Mouse (Mus musculus) stomach, embryonic 16.5 days (tissue): ENCODE measurements around the gene Ccn1. TPM values are rescaled to one million over a fixed set of nuclear protein-coding genes. Genes with fewer than 3 reads are reported as not detected.
A peak's percentile ranks its signal among the peaks of the same experiment; 100 is the strongest.

Source experiments
- ATAC-seq: fragments of 200-750 bp; cut with Nextera tagmentation; 2 replicates; pipeline ENCODE4 v1.8.0; 2017; ENCODE audit warnings: moderate number of reproducible peaks, moderate TSS enrichment; ENCODE audit not compliant: insufficient read depth, low FRiP score
- H3K27ac ChIP-seq: fragments of 300-500 bp; sonication (generic); 2 replicates; pipeline ENCODE4 v1.5.1; 2014; ENCODE audit warnings: low read length
- H3K27me3 ChIP-seq: fragments of 300-500 bp; sonication (generic); 2 replicates; pipeline ENCODE4 v1.6.1; 2014; ENCODE audit warnings: low read length, control low read depth, mixed read lengths; ENCODE audit not compliant: control insufficient read depth, insufficient read depth
- H3K36me3 ChIP-seq: fragments of 300-500 bp; sonication (generic); 2 replicates; pipeline ENCODE4 v1.6.1; 2014; ENCODE audit warnings: low read length; ENCODE audit not compliant: control insufficient read depth, insufficient read depth
- H3K4me1 ChIP-seq: fragments of 300-500 bp; sonication (generic); 2 replicates; pipeline ENCODE4 v1.6.1; 2014; ENCODE audit warnings: low read length, control low read depth, mixed read lengths; ENCODE audit not compliant: control insufficient read depth, insufficient read depth
- H3K4me2 ChIP-seq: fragments of 300-500 bp; sonication (generic); 2 replicates; pipeline ENCODE4 v1.6.1; 2014; ENCODE audit warnings: low read depth, low read length, mixed read lengths
- H3K4me3 ChIP-seq: fragments of 300-500 bp; sonication (generic); replicated peaks from 2 replicates; pipeline ENCODE4 v1.5.1; 2014; ENCODE audit warnings: mild to moderate bottlenecking, low read length
- H3K9ac ChIP-seq: fragments of 300-500 bp; sonication (generic); 2 replicates; pipeline ENCODE4 v1.6.1; 2014; ENCODE audit warnings: low read length
- H3K9me3 ChIP-seq: fragments of 300-500 bp; sonication (generic); replicated peaks from 2 replicates; pipeline ENCODE4 v1.6.1; 2016; ENCODE audit warnings: low read length, control low read depth; ENCODE audit not compliant: control insufficient read depth
- WGBS: fragments of 180-500 bp; shearing (Covaris S2); extraction: QIAGEN DNeasy Blood & Tissue Kit; methylation state at CpG from one replicate; pipeline ENCODE4 v1.1.7; 2014; 5-methylcytosine and 5-hydroxymethylcytosine counted together
- polyA plus RNA-seq: library from polyadenylated mRNA; unstranded; fragments of >200 nt; fragmentation: Nextera tagmentation; extraction: Ambion mirVana; gene quantifications from 2 replicates; pipeline ENCODE4 v1.2.1, GENCODE M21; 2015

Gene Ccn1
- polyA plus RNA-seq, 1 experiment from 2014 or later = 52.6 TPM

DNA sequence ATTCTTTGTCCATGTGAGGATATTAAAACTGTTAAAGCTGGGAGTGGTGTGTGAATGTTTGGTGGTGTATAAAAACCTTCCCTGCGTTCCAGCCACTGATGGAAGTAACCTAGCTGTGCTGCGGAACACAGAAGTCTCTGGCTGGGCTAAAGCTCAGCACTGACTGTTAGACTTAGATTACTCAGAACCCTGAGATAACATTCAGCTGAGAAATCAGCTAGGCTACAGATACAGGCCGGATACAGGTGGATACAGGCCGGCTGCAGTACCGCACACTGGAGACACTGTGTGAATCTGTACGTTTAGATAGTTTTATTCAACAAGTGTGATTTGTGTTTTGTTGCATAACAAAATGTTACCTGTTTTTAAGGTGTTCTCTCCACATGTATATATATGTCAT lies 49.0 kb downstream of the Ccn1 start:
- no peak overlapping the region for H3K4me3 ChIP-seq
- peaks cover 14% of the 10 kb centered on the region; the same call in 1 of the 2 replicates for H3K36me3 ChIP-seq
- H3K27ac ChIP-seq = 0 out of 2 replicates have a peak overlapping the region, but pooled peaks have one; percentile 10
- no peaks in the 10 kb centered on the region for H3K9me3 ChIP-seq
- no peaks in the 10 kb centered on the region for H3K27me3 ChIP-seq
- peaks cover 20% of the 10 kb centered on the region for H3K4me1 ChIP-seq
- peak; percentile 81; the same call in 1 of the 2 replicates for ATAC-seq
- WGBS = 46% methylated on average over 6 of the region's 6 CpGs
- no peak overlapping the region for H3K9ac ChIP-seq
- no peak overlapping the region for H3K4me2 ChIP-seq

DNA sequence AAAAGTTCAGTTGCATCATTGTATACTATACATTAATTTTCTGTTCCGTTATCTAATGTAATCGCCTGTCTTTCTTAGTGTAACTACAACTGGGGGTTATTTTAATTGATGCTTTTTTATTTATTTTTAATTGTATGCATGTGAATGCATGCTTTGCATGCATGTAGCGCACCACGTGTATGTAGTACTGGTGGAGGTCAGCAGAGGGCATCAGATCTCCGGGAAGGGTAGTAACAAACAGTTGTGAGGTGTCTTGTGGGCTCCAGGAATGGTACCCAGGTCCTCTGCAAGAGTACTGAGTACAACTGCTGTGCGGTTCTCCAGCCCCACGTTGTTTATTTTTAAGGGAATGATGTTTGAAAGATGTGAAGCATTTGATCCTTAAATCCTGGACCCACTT lies 50.7 kb downstream of the Ccn1 start:
- Histone ChIP-seq H3K4me2 (no peak overlapping the region), H3K27me3 (no peaks in the 10 kb centered on the region), H3K4me1 (peaks cover 18% of the 10 kb centered on the region), H3K27ac (no peak overlapping the region), H3K4me3 (no peak overlapping the region), H3K9me3 (no peaks in the 10 kb centered on the region), H3K9ac (no peak overlapping the region), H3K36me3 (peaks cover 7% of the 10 kb centered on the region; the same call in 1 of the 2 replicates)
- 89% methylated on average over 7 of the region's 7 CpGs for WGBS
- no peak for ATAC-seq

Other genes with a start within 250 kb of the Ccn1 start
- 24.3 and 27.3 TPM in 2 replicates for gene Znhit6, start 73.8 kb downstream of the Ccn1 start, polyA plus RNA-seq
- gene Ddah1, start 108.7 kb upstream of the Ccn1 start, polyA plus RNA-seq = 12.0 and 17.7 TPM in 2 replicates